Mouse (Mus musculus): ENCODE measurements around the gene Irs1. TPM values are rescaled to one million over a fixed set of nuclear protein-coding genes. Genes with fewer than 3 reads are reported as not detected.

Irs1 gene
- 6.6 and 7.9 TPM in 2 replicates for polyA plus RNA-seq (2015; fragmentation: Nextera tagmentation; extraction: Ambion mirVana)

- WGBS, result under 1% methylated on average over 54 of the region's 60 CpGs
- Histone ChIP-seq H3K4me3 (replicated peaks) (peak within 1 kb of the TSS; percentile 79), H3K36me3 (peaks cover 14% of the 10 kb centered on the region), H3K27me3 (no peaks in the 10 kb centered on the region), H3K9me3 (no peaks in the 10 kb centered on the region), H3K4me1 (replicated peaks) (peaks cover 48% of the 10 kb centered on the region), H3K9ac (replicated peaks) (peak within 1 kb of the TSS; percentile 88), H3K4me2 (replicated peaks) (peak within 1 kb of the TSS; percentile 82), H3K27ac (peak within 1 kb of the TSS; percentile 98)
- peak; percentile 87 for ATAC-seq
Measured at GRCm38 (mm10) chr1:82291151-82291797, at the start of gene Irs1. TSS of gene Irs1 (minus strand) at chr1:82291416.

GRCm38 (mm10) chr1:82334506-82334905 lies 43.3 kb upstream of the Irs1 start:
- Histone ChIP-seq H3K27ac (no peak overlapping the region), H3K27me3 (no peaks in the 10 kb centered on the region), H3K4me1 (replicated peaks) (peaks cover 4% of the 10 kb centered on the region), H3K36me3 (no peaks in the 10 kb centered on the region), H3K4me3 (replicated peaks) (no peak overlapping the region), H3K9ac (replicated peaks) (no peak overlapping the region), H3K4me2 (replicated peaks) (no peak overlapping the region), H3K9me3 (no peaks in the 10 kb centered on the region)
- no peak for ATAC-seq
- 94% methylated on average over 3 of the region's 3 CpGs for WGBS

DNA sequence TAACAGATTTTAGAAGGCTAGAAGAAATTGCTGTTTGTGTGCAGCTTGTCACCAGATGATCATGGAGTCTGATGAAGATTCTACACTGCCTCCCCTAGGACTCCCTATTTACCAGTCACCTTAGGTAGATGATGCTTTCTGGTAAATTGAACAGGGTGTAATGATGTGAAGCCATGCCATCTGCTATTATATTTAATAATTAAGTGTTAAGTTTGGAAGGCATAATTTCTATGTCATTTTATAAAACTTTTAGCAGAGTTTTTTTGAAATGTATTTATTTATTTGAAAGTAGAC lies 38.7 kb upstream of the Irs1 start:
- ATAC-seq, result 0 out of 2 replicates have a peak, but pooled peaks have one; percentile 49
- Histone ChIP-seq H3K9ac (replicated peaks) (no peak overlapping the region), H3K36me3 (no peaks in the 10 kb centered on the region), H3K4me3 (replicated peaks) (no peak overlapping the region), H3K9me3 (no peaks in the 10 kb centered on the region), H3K4me2 (replicated peaks) (no peak overlapping the region), H3K4me1 (replicated peaks) (peaks cover 6% of the 10 kb centered on the region), H3K27me3 (no peaks in the 10 kb centered on the region), H3K27ac (no peak overlapping the region)

DNA sequence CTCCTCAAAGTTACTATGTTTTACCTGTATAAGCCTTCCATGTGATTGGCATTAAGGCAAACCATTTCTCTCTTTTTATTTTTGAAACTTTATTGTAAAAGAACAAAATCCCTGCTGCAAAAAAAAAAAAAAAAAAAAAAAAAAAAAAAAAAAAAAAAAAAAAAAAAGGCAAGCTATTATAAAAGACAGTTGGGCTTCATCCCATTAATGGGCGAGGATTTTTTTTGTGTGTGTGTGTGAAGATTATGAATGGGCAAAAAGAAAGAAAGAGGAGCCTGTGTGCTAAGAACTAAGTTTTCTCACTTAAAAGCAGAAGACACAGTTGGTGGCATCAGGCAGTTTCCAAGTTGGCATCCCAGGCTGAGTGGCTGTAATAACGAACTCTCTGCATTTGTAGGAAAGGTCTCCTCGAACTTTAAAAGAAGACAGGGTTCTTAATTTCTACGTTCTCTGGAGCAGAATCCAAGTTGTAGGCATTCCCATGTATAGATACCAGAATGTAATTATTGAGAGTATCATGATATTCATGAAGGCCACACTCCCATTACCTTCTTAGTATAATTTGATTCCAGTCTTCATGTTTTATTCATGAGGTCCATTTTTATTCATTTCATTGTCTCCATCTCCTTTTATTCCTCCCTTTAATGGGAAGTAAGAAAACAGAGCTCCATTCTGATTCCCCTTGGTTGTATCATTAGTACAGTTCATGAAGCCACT lies 38.2 kb upstream of the Irs1 start:
- H3K9ac ChIP-seq (replicated peaks), result no peak overlapping the region
- 38% methylated on average over 4 of the region's 4 CpGs for WGBS
- peaks cover 7% of the 10 kb centered on the region for H3K4me1 ChIP-seq (replicated peaks)
- no peaks in the 10 kb centered on the region for H3K36me3 ChIP-seq
- H3K27ac ChIP-seq, result no peak overlapping the region
- peak; percentile 59; the same call in 1 of the 2 replicates for ATAC-seq
- H3K4me2 ChIP-seq (replicated peaks), result no peak overlapping the region
- no peak overlapping the region for H3K4me3 ChIP-seq (replicated peaks)
- H3K27me3 ChIP-seq, result no peaks in the 10 kb centered on the region
- no peaks in the 10 kb centered on the region for H3K9me3 ChIP-seq

GRCm38 (mm10) chr1:82328033-82328775 lies 37.0 kb upstream of the Irs1 start:
- Histone ChIP-seq H3K9ac (replicated peaks) (no peak overlapping the region), H3K4me2 (replicated peaks) (no peak overlapping the region), H3K4me1 (replicated peaks) (peaks cover 18% of the 10 kb centered on the region), H3K4me3 (replicated peaks) (no peak overlapping the region), H3K27me3 (no peaks in the 10 kb centered on the region), H3K9me3 (no peaks in the 10 kb centered on the region), H3K36me3 (no peaks in the 10 kb centered on the region), H3K27ac (no peak overlapping the region)
- ATAC-seq, result no peak
- WGBS, result 93% methylated on average over 7 of the region's 7 CpGs

- no peak overlapping the region for H3K4me2 ChIP-seq (replicated peaks)
- peaks cover 32% of the 10 kb centered on the region for H3K4me1 ChIP-seq (replicated peaks)
- H3K27me3 ChIP-seq, result no peaks in the 10 kb centered on the region
- ATAC-seq, result no peak
- no peak overlapping the region for H3K9ac ChIP-seq (replicated peaks)
- H3K4me3 ChIP-seq (replicated peaks), result no peak overlapping the region
- H3K36me3 ChIP-seq, result no peaks in the 10 kb centered on the region
- no peaks in the 10 kb centered on the region for H3K9me3 ChIP-seq
- no peak overlapping the region for H3K27ac ChIP-seq
- WGBS, result 86% methylated on average over 5 of the region's 5 CpGs
Measured at GRCm38 (mm10) chr1:82326120-82326519, 34.9 kb upstream of the Irs1 start.

- Histone ChIP-seq H3K36me3 (no peaks in the 10 kb centered on the region), H3K4me3 (replicated peaks) (no peak overlapping the region), H3K27me3 (no peaks in the 10 kb centered on the region), H3K27ac (peak overlapping the region; percentile 66), H3K4me2 (replicated peaks) (no peak overlapping the region), H3K9me3 (no peaks in the 10 kb centered on the region), H3K4me1 (replicated peaks) (peaks cover 42% of the 10 kb centered on the region), H3K9ac (replicated peaks) (peak overlapping the region; percentile 25; the same call in 1 of the 2 replicates)
- no peak for ATAC-seq
- 19% methylated on average over 4 of the region's 4 CpGs for WGBS
Measured at GRCm38 (mm10) chr1:82324131-82324785, 33.0 kb upstream of the Irs1 start.

- H3K27me3 ChIP-seq, result no peaks in the 10 kb centered on the region
- H3K4me3 ChIP-seq (replicated peaks), result no peak overlapping the region
- H3K4me2 ChIP-seq (replicated peaks), result no peak overlapping the region
- no peak for ATAC-seq
- peaks cover 54% of the 10 kb centered on the region for H3K4me1 ChIP-seq (replicated peaks)
- no peaks in the 10 kb centered on the region for H3K36me3 ChIP-seq
- H3K9me3 ChIP-seq, result no peaks in the 10 kb centered on the region
- H3K27ac ChIP-seq, result no peak overlapping the region
- 71% methylated on average over 1 of the region's 1 CpGs for WGBS
- no peak overlapping the region for H3K9ac ChIP-seq (replicated peaks)
Measured at GRCm38 (mm10) chr1:82321441-82321840, 30.2 kb upstream of the Irs1 start.

- no peak overlapping the region for H3K4me3 ChIP-seq (replicated peaks)
- ATAC-seq, result no peak
- H3K27me3 ChIP-seq, result no peaks in the 10 kb centered on the region
- H3K4me1 ChIP-seq (replicated peaks), result peaks cover 56% of the 10 kb centered on the region
- H3K9ac ChIP-seq (replicated peaks), result peak overlapping the region; percentile 4; the same call in 1 of the 2 replicates
- no peaks in the 10 kb centered on the region for H3K36me3 ChIP-seq
- peak overlapping the region; percentile 63 for H3K27ac ChIP-seq
- WGBS, result 54% methylated on average over 10 of the region's 10 CpGs
- H3K4me2 ChIP-seq (replicated peaks), result peak overlapping the region; percentile 17
- no peaks in the 10 kb centered on the region for H3K9me3 ChIP-seq
Measured at GRCm38 (mm10) chr1:82320864-82321263, 29.6 kb upstream of the Irs1 start.

DNA sequence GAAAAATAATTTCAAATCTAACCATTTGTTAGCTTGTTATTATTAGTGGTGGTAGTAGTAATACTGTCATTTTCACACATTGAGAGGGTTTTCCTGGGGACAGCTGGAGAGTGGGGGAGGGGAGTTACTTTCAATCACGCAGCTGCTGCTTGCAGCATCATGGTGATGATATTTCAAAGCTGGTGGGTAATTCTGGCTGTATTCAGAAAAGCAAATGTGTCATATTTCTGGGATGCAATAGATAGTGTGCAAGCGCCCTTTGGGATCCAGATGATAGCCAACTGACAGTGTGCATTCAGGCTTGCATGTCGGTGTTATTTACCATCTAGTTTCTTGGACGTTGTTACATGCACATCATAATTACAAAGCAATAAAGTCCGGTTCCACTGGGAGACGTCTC lies 29.2 kb upstream of the Irs1 start:
- ATAC-seq, result no peak
- WGBS, result 50% methylated on average over 6 of the region's 6 CpGs
- Histone ChIP-seq H3K27me3 (no peaks in the 10 kb centered on the region), H3K4me2 (replicated peaks) (peak overlapping the region; percentile 17), H3K27ac (peak overlapping the region; percentile 63), H3K9me3 (no peaks in the 10 kb centered on the region), H3K4me1 (replicated peaks) (peaks cover 59% of the 10 kb centered on the region), H3K4me3 (replicated peaks) (no peak overlapping the region), H3K36me3 (no peaks in the 10 kb centered on the region), H3K9ac (replicated peaks) (peak overlapping the region; percentile 4; the same call in 1 of the 2 replicates)

GRCm38 (mm10) chr1:82316746-82317126 lies 25.5 kb upstream of the Irs1 start:
- peak overlapping the region; percentile 70 for H3K4me2 ChIP-seq (replicated peaks)

More at GRCm38 (mm10) chr1:82316746-82317126, 25.5 kb upstream of the Irs1 start:
- WGBS, result 1% methylated on average over 24 of the region's 26 CpGs
- no peaks in the 10 kb centered on the region for H3K36me3 ChIP-seq
- no peaks in the 10 kb centered on the region for H3K9me3 ChIP-seq
- H3K4me1 ChIP-seq (replicated peaks), result peaks cover 39% of the 10 kb centered on the region
- H3K27me3 ChIP-seq, result peaks cover 7% of the 10 kb centered on the region; the same call in 1 of the 2 replicates
- ATAC-seq, result no peak
- peak overlapping the region; percentile 89 for H3K9ac ChIP-seq (replicated peaks)
- H3K4me3 ChIP-seq (replicated peaks), result peak overlapping the region; percentile 89
- peak overlapping the region; percentile 97 for H3K27ac ChIP-seq
